Mouse (Mus musculus): Measurements from ENCODE around the gene Olfr1369-ps1. TPM values are rescaled to one million over a fixed set of nuclear protein-coding genes. Genes with fewer than 3 reads are reported as not detected.
"Not testable (repeated sequence)": the region's sequence is repeated elsewhere in the genome, so short reads cannot be mapped to it uniquely, and the experiment has no call there.

Gene Olfr1369-ps1
- total RNA-seq (2015) (not detected in 2 replicates), total RNA-seq (2017) (not detected in 2 replicates)

DNA sequence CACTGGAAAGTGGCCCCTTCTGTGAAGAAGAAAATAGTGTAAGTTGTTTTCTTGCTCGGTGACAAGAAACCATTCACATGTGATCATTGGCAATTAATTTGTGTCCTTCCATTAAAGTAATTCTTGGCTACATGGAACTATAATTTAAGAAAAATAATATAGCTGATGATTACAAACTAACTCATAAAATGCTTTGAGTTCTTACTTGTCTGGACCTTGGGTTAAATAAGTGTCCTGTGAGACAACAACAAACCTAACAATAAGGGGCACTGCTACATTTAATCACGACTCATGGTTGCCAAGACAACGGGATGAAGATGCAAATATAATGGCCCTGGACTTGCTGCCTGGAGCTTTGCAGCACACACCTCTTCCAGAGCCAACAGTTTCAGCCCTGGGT is at the start of gene Olfr1369-ps1:
Gene Olfr1369-ps1 (plus strand): TSS at position 301 of the 400 bp plus-strand sequence.
- ATAC-seq (replicated peaks; ENCODE audit: poor library complexity): not testable (repeated sequence)

GRCm38 (mm10) chr13:21066021-21066420 is 45.3 kb upstream of the Olfr1369-ps1 start:
- ATAC-seq (replicated peaks; ENCODE audit: poor library complexity): no peak

DNA sequence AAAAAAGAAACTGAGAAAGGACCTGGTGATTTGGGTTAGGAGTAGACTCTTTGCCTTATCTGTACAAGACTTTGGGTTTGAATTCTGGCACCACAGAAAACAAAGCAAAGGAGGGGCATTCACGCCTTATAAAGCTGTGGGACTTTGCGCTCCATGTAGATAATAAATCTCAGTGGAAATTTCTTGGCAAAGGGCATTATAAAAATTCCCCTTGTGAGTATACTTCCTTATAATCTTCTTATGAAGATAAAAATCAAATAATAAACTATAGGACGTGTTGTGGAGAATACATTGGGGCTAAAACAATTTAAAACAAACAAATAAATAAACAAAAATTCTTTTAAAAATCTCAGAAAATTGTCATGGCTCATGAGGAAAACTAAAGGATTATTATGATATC is 36.4 kb upstream of the Olfr1369-ps1 start, which contains the start of gene Olfr1370:
Gene Olfr1370 (minus strand): TSS at position 101 of the 400 bp plus-strand sequence.
- ATAC-seq (replicated peaks; ENCODE audit: poor library complexity): no peak

DNA sequence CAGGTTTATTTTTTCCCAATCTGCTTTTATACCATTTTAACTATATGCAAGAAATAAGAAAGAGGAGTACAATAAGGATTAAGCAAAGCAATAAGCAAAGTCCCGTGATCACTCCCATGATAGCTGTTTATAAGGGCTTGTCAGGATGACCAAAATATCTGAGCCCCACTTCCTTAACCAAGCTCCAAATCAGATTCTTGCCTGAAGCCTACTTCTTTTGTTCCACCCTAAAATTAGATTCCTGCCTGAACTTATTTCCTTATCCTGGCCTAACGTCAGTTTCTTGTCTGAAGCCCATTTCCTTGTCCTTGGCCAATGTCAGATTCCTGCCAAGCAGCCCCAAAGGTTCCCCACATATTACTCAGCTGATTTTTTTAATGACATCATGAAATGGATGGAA is 28.6 kb upstream of the Olfr1369-ps1 start:
- ATAC-seq (replicated peaks; ENCODE audit: poor library complexity): no peak

DNA sequence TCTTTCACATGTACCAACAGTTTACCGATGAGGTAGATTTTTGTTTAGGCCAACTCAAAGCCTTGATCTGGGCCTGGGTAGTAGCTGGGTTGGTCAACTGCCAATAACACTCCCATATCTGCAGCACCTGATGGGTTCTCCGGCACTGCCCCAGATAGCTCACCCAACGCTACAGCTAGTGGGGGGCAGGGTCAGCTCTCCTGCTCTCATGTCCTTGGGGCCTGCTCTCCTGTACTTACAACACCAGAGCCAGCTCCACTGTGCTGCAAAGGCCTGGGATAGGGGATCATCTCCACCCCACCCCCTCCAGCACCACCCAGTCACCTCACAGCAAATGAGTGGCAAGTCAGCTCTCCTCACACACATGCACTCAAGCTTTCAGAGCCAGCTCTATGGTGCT is 1.5 kb upstream of the Olfr1369-ps1 start:
- ATAC-seq (replicated peaks; ENCODE audit: poor library complexity): no peak

- ATAC-seq (replicated peaks; ENCODE audit: poor library complexity): no peak
Observed at GRCm38 (mm10) chr13:21110441-21110840, 842 bp upstream of the Olfr1369-ps1 start.

DNA sequence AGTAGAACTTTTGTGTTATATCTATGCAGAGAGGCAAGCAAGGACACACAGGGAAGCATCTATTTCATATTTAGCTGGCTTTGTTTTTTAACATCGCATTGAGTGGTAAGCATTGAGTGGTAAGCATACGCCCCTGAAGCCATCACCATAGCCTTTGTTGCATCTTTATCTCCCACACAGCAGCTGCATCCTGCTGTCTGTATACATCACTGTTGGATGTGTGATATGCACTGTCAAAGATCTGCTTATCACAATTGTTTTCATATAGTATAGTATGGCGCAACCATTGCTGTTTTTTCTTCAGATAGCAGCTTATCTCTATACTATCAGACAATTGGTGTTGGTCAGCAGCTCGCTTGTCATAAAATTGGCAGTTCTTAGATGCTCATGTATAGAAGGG is 2.8 kb downstream of the Olfr1369-ps1 start:
- ATAC-seq (replicated peaks; ENCODE audit: poor library complexity): peak; percentile 52

- ATAC-seq (replicated peaks; ENCODE audit: poor library complexity): not testable (repeated sequence)
Observed at GRCm38 (mm10) chr13:21129339-21129738, 18.1 kb downstream of the Olfr1369-ps1 start, which contains the start of gene Olfr263. Gene Olfr263 (plus strand): TSS chr13:21129639.

GRCm38 (mm10) chr13:21142421-21142820 is 31.1 kb downstream of the Olfr1369-ps1 start:
- ATAC-seq (replicated peaks; ENCODE audit: poor library complexity): no peak; the same call in 1 of the 2 replicates

- no peak for ATAC-seq (replicated peaks; ENCODE audit: poor library complexity)
Observed at GRCm38 (mm10) chr13:21145767-21146166, 34.5 kb downstream of the Olfr1369-ps1 start, which contains the start of gene Olfr1368. Gene Olfr1368 (minus strand): TSS chr13:21145867.

DNA sequence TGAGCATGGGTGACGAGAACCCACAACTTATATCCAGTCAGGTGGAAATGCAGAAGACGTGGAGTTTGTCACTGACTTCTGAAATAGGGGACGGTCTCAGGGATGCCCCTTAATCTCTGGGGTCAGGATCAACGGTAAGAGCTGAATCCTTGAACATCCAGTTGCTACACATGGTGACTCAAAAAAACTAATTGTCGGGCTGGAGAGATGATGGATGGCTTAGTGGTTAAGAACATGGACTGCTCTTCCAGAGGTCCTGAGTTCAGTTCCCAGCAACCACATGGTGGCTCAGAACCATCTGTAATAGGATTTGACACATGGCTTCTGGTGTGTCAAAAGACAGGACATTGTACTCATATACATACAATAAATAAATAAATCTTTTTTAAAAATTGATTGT is 44.6 kb downstream of the Olfr1369-ps1 start:
- ATAC-seq (replicated peaks; ENCODE audit: poor library complexity): no peak

DNA sequence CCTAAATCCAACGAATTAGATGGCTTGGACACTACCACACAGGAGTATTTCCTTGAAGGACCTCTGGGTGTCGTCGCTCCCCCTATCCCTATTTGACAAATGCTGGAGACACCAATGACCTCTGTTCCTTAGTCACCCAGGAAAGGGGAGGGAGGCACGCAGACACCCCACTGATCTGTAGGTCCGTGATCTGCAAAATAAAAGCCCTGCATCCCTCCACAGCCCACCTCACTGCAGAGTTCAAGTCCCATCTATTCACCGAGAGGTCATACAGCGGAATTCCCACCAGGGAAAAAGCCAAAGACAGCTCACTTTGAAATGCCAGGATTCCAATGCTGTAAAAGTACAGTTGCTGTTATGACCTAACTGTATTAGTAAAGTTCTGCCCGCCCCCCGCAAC is 46.8 kb downstream of the Olfr1369-ps1 start:
- no peak for ATAC-seq (replicated peaks; ENCODE audit: poor library complexity)

- peak; percentile 78 for ATAC-seq (replicated peaks; ENCODE audit: poor library complexity)
Observed at GRCm38 (mm10) chr13:21158785-21159474, 47.6 kb downstream of the Olfr1369-ps1 start.

DNA sequence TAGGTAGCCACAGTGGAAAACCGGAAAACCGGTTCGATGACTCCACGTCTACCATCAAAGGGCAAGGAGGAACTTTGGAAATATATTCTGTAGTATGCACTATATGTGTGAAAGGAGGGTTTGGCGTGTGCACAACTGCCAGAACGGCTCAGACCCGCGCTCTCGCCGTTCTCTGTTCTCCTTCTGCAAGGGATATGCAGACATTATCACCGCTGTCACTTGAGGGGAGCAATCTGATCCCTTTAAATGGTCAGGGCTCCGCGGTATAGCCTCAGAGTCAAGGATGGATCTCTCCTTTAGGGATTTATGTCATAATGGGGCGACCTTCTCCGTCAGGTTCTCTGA is 48.2 kb downstream of the Olfr1369-ps1 start:
- ATAC-seq (replicated peaks; ENCODE audit: poor library complexity): no peak

GRCm38 (mm10) chr13:21160041-21160511 is 48.8 kb downstream of the Olfr1369-ps1 start:
- no peak for ATAC-seq (replicated peaks; ENCODE audit: poor library complexity)

DNA sequence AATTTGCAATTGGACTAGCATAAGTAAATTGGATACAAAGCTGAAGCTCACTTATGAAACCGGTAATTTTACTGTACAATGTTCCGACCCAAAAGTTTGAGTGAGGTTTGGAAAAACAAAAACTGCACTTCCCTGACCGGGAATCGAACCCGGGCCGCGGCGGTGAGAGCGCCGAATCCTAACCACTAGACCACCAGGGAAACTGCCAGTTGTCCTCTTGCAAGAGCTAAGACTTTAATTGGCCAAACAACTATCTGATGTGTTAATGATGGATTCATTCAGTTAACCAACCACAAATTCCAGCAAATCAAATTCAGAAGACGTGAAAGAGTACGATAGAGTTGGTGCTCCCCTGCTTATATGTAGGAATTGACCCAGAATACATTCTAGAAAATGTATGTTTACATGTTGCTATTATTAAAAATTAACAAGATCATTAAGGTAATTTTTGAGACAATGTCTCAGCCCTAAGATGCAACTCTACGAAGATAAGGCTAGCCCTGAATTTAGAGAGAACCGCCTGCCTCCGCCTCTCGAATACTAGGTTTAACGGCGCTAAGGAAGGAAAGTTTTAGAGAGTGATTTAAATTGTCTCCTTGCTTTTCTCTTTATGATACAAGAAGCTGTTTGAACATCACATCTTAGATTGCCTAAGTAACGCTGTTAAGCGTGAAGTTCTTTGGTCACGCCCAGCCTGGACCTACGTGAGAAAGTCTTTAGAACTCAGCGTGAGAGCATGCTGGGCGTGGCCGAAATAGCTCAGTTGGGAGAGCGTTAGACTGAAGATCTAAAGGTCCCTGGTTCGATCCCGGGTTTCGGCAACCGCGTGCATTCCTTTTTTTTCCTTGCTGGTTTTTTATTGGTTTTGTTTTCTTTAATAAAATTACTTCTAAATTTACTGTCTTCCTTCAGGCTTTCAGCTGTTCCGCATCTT is 49.6 kb downstream of the Olfr1369-ps1 start:
- peak; percentile 76 for ATAC-seq (replicated peaks; ENCODE audit: poor library complexity)

DNA sequence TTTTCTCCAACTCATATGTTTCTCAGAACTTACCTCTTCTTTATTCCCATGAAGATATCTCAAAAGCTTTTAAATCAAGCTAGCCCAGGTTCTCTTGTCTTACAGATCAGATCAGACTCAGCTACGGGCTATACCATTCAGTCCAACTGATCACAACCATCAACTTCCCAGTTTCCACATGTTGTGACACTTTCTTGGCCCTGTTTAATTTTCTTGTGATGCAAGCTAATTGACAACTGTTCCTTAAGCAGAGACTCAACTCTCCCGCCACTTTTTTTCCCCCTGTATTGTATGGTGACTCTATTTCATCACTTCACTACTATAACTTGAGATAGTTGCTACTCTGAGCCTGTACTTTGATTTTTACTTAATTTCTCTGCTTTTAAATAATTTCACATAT is 50.3 kb downstream of the Olfr1369-ps1 start:
- peak; percentile 24 for ATAC-seq (replicated peaks; ENCODE audit: poor library complexity)

DNA sequence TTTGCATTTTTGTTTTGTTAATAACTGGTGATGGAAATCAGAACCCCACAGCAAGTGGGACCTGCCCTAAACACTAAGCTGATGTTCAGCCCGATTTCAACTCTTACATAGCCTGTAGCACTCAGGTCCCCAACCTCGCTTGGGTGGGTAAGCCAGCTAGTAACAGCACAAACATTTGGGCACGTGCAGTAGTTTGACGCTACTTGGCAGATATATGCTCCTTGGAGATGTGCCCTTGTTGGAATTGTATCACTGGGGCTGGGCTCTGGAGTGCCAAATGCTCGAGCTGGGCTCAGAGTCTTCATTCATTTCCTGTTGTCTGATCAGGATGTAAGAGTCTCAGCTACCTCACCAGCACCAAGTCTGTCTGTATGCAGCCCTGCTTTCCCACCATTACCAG is 51.3 kb downstream of the Olfr1369-ps1 start:
- no peak for ATAC-seq (replicated peaks; ENCODE audit: poor library complexity)

DNA sequence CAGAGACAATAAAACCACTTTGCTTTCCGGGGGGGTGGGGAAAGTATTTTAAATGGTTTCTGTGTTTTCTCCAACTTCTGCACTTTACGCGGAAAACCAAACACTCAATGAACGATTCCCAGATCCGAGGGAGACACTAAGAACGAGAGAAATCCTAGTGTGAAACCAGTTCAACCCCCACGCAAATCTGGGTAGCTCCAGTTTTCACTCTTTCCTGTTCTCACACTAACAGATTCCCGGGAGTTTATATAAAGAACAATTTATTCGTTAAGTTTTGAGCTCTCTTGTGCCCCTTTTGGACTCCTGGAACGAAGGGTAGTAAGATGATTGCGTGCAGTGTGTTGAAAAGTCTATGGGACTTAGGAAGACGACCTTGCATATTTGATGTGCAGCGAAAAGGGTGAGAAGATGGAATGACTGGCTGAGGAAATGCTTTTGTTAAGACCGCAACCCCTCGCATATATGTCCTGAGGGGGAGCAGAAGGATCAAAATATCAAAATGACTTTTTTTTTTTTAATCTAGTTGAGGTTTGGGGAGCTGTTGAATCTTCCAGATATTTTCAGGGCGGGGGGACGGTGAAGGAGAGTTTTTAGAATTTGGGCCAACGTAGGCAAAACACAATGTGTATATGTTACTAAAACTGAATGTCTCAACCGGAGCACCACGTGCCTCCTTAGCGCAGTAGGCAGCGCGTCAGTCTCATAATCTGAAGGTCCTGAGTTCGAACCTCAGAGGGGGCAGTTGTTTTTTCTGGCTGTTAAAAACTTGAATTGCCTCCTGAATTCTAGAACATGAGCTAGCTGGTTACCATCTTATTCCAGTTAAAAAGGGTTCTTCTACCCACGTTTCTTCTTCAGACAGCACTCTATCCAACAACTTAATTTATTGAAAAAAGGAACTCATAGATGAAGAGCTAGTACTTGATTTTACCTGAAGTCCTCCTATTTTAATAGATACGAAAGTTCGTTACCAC is 55.9 kb downstream of the Olfr1369-ps1 start:
- peak; percentile 32 for ATAC-seq (replicated peaks; ENCODE audit: poor library complexity)

GRCm38 (mm10) chr13:21167910-21168300 is 56.6 kb downstream of the Olfr1369-ps1 start:
- 0 out of 2 replicates have a peak, but pooled peaks have one; percentile 3 for ATAC-seq (replicated peaks; ENCODE audit: poor library complexity)

Data from megakaryocyte progenitor cell, adult 5-6 weeks (primary cell).